Mouse (Mus musculus): ENCODE results near the gene Lnx2. TPM values are rescaled to one million over a fixed set of nuclear protein-coding genes. Genes with fewer than 3 reads are reported as not detected.

The Lnx2 gene
- polyA plus RNA-seq, 1 experiment from 2014 or later = 13.0 TPM

DNA sequence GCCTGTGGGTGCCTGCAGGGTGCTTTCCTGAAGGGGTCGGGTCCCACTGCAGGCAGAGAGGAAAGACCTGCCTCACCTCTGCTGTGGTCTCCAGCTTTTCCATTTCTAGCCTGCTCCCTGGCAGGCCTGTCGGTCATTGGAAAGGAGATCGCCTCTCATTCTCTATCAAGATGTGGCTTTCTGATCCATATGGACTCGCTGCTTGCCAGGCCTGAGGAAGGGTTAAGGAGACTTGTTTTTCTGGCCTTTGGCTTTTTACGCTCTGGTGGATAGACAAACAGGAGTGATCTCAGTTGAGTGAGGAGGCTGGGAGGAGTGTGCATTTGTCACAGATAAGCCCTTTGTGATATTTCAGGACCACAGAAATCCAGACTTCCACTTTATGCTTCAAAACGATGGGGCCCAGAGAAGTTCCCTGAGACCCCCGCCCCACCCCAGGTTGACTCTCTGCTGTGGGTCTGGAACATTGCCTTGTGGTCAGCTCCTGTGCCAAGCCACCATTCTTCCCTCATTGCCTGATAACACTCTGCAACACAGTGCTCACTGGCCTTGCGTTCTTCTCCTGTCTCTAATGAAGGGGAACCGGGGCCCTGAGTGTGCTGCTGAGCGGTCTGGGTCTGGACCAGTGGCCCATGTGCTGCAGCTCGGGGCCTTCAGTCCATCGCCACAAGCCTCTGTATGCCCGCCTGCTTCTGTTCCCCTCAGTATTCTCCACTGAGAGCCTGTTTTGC lies 32.6 kb upstream of the Lnx2 start:
- no peaks in the 10 kb centered on the region for H3K27me3 ChIP-seq (ENCODE audit: control insufficient read depth, insufficient read depth, low read length)
- H3K9me3 ChIP-seq (ENCODE audit: control insufficient read depth, low read length) = 0 out of 2 replicates have a peak, but pooled peaks cover 3% of the 10 kb centered on the region
- H3K4me1 ChIP-seq (ENCODE audit: control insufficient read depth in 2 of 2, insufficient read depth in 2 of 2, low read length in 2 of 2) = no peaks in the 10 kb centered on the region
- H3K9ac ChIP-seq (ENCODE audit: low read length) = no peak overlapping the region
- no peak for ATAC-seq (ENCODE audit: insufficient number of reproducible peaks, insufficient read depth, low FRiP score, low read depth)
- H3K4me3 ChIP-seq (ENCODE audit: control insufficient read depth in 1 of 2, insufficient read depth in 1 of 2, low read depth in 1 of 2, low read length in 2 of 2) = no peak overlapping the region
- WGBS = 86% methylated on average over 13 of the region's 13 CpGs
- H3K4me2 ChIP-seq (ENCODE audit: low read length) = no peak overlapping the region
- no peak overlapping the region for H3K27ac ChIP-seq (replicated peaks in 1 of 2; ENCODE audit: control insufficient read depth in 1 of 2, insufficient read depth in 1 of 2, low read depth in 2 of 2, low read length in 2 of 2)
- H3K36me3 ChIP-seq (ENCODE audit: control insufficient read depth, insufficient read depth, low read length) = peaks cover 50% of the 10 kb centered on the region

- no peak for ATAC-seq (ENCODE audit: insufficient number of reproducible peaks, insufficient read depth, low FRiP score, low read depth)
- H3K9me3 ChIP-seq (ENCODE audit: control insufficient read depth, low read length) = no peaks in the 10 kb centered on the region
- H3K4me2 ChIP-seq (ENCODE audit: low read length) = no peak overlapping the region
- no peaks in the 10 kb centered on the region for H3K27me3 ChIP-seq (ENCODE audit: control insufficient read depth, insufficient read depth, low read length)
- no peak overlapping the region for H3K9ac ChIP-seq (ENCODE audit: low read length)
- WGBS = 86% methylated on average over 3 of the region's 3 CpGs
- H3K27ac ChIP-seq (replicated peaks in 1 of 2; ENCODE audit: control insufficient read depth in 1 of 2, insufficient read depth in 1 of 2, low read depth in 2 of 2, low read length in 2 of 2) = no peak overlapping the region
- H3K36me3 ChIP-seq (ENCODE audit: control insufficient read depth, insufficient read depth, low read length) = peaks cover 50% of the 10 kb centered on the region
- no peaks in the 10 kb centered on the region for H3K4me1 ChIP-seq (ENCODE audit: control insufficient read depth in 2 of 2, insufficient read depth in 2 of 2, low read length in 2 of 2)
- no peak overlapping the region for H3K4me3 ChIP-seq (ENCODE audit: control insufficient read depth in 1 of 2, insufficient read depth in 1 of 2, low read depth in 1 of 2, low read length in 2 of 2)
These were observed 30.9 kb upstream of the Lnx2 start for GRCm38 (mm10) chr5:147107276-147107675.

- H3K9me3 ChIP-seq (ENCODE audit: control insufficient read depth, low read length) = no peaks in the 10 kb centered on the region
- no peak overlapping the region for H3K9ac ChIP-seq (ENCODE audit: low read length)
- no peak overlapping the region for H3K4me2 ChIP-seq (ENCODE audit: low read length)
- no peaks in the 10 kb centered on the region for H3K27me3 ChIP-seq (ENCODE audit: control insufficient read depth, insufficient read depth, low read length)
- no peak overlapping the region for H3K4me3 ChIP-seq (ENCODE audit: control insufficient read depth in 1 of 2, insufficient read depth in 1 of 2, low read depth in 1 of 2, low read length in 2 of 2)
- WGBS = 91% methylated on average over 6 of the region's 6 CpGs
- no peak overlapping the region for H3K27ac ChIP-seq (replicated peaks in 1 of 2; ENCODE audit: control insufficient read depth in 1 of 2, insufficient read depth in 1 of 2, low read depth in 2 of 2, low read length in 2 of 2)
- ATAC-seq (ENCODE audit: insufficient number of reproducible peaks, insufficient read depth, low FRiP score, low read depth) = no peak
- H3K36me3 ChIP-seq (ENCODE audit: control insufficient read depth, insufficient read depth, low read length) = peaks cover 49% of the 10 kb centered on the region
- no peaks in the 10 kb centered on the region for H3K4me1 ChIP-seq (ENCODE audit: control insufficient read depth in 2 of 2, insufficient read depth in 2 of 2, low read length in 2 of 2)
These were observed 25.9 kb upstream of the Lnx2 start for GRCm38 (mm10) chr5:147102295-147102694.

- Histone ChIP-seq H3K36me3 (ENCODE audit: control insufficient read depth, insufficient read depth, low read length) (peaks cover 40% of the 10 kb centered on the region), H3K27ac (replicated peaks in 1 of 2; ENCODE audit: control insufficient read depth in 1 of 2, insufficient read depth in 1 of 2, low read depth in 2 of 2, low read length in 2 of 2) (no peak overlapping the region), H3K9me3 (ENCODE audit: control insufficient read depth, low read length) (no peaks in the 10 kb centered on the region), H3K4me3 (ENCODE audit: control insufficient read depth in 1 of 2, insufficient read depth in 1 of 2, low read depth in 1 of 2, low read length in 2 of 2) (no peak overlapping the region), H3K4me2 (ENCODE audit: low read length) (no peak overlapping the region), H3K9ac (ENCODE audit: low read length) (no peak overlapping the region), H3K27me3 (ENCODE audit: control insufficient read depth, insufficient read depth, low read length) (no peaks in the 10 kb centered on the region), H3K4me1 (ENCODE audit: control insufficient read depth in 2 of 2, insufficient read depth in 2 of 2, low read length in 2 of 2) (no peaks in the 10 kb centered on the region)
- WGBS = 98% methylated on average over 2 of the region's 2 CpGs
- no peak for ATAC-seq (ENCODE audit: insufficient number of reproducible peaks, insufficient read depth, low FRiP score, low read depth)
These were observed 23.8 kb upstream of the Lnx2 start for GRCm38 (mm10) chr5:147100180-147100579.

DNA sequence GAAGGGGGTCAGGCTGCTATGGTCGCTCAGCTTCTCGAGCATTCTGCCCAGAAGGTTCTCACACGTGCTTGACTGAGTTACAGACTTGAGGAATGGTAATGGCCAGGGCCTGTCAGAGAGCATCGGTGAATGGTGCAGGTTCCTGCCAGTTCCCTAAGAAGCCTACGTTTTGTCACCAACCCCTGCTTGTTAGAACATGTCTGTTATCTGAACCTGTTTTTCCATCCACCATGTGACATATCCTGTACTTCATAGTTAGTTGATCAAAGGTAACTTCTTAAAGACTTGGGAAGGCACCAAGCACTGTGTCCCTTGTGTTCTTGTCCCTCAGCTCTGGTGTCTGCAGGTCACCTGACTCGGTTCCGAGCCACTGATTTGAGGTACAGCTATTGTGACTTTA lies 22.3 kb upstream of the Lnx2 start:
- WGBS = 80% methylated on average over 7 of the region's 7 CpGs
- no peaks in the 10 kb centered on the region for H3K4me1 ChIP-seq (ENCODE audit: control insufficient read depth in 2 of 2, insufficient read depth in 2 of 2, low read length in 2 of 2)
- no peak overlapping the region for H3K4me3 ChIP-seq (ENCODE audit: control insufficient read depth in 1 of 2, insufficient read depth in 1 of 2, low read depth in 1 of 2, low read length in 2 of 2)
- H3K27ac ChIP-seq (replicated peaks in 1 of 2; ENCODE audit: control insufficient read depth in 1 of 2, insufficient read depth in 1 of 2, low read depth in 2 of 2, low read length in 2 of 2) = no peak overlapping the region
- H3K9ac ChIP-seq (ENCODE audit: low read length) = no peak overlapping the region
- H3K27me3 ChIP-seq (ENCODE audit: control insufficient read depth, insufficient read depth, low read length) = no peaks in the 10 kb centered on the region
- H3K36me3 ChIP-seq (ENCODE audit: control insufficient read depth, insufficient read depth, low read length) = peaks cover 34% of the 10 kb centered on the region
- ATAC-seq (ENCODE audit: insufficient number of reproducible peaks, insufficient read depth, low FRiP score, low read depth) = no peak
- H3K9me3 ChIP-seq (ENCODE audit: control insufficient read depth, low read length) = no peaks in the 10 kb centered on the region
- no peak overlapping the region for H3K4me2 ChIP-seq (ENCODE audit: low read length)

DNA sequence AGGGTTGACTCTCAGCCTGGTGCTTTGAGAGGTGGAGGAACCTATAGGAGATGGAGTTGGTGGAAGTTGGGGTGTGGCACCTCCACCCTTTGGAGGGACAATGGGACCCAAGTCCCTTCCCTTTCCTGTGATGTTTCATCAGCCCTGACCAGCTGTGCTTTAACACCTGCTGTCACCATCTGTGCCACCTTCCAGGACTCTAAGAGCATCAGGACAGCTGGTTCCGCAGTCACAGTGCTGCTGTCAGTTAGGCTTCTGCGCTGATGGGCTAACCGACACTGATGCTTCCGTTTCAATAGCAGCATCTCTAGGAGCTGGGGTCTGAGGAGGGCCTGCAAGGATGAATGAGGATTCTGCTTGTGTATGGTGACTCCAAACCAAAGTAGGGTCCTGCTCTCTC lies 20.2 kb upstream of the Lnx2 start:
- H3K27me3 ChIP-seq (ENCODE audit: control insufficient read depth, insufficient read depth, low read length) = no peaks in the 10 kb centered on the region
- H3K4me1 ChIP-seq (ENCODE audit: control insufficient read depth in 2 of 2, insufficient read depth in 2 of 2, low read length in 2 of 2) = no peaks in the 10 kb centered on the region
- no peak for ATAC-seq (ENCODE audit: insufficient number of reproducible peaks, insufficient read depth, low FRiP score, low read depth)
- WGBS = 95% methylated on average over 4 of the region's 4 CpGs
- H3K9me3 ChIP-seq (ENCODE audit: control insufficient read depth, low read length) = no peaks in the 10 kb centered on the region
- H3K4me2 ChIP-seq (ENCODE audit: low read length) = no peak overlapping the region
- peaks cover 22% of the 10 kb centered on the region for H3K36me3 ChIP-seq (ENCODE audit: control insufficient read depth, insufficient read depth, low read length)
- H3K9ac ChIP-seq (ENCODE audit: low read length) = no peak overlapping the region
- no peak overlapping the region for H3K27ac ChIP-seq (replicated peaks in 1 of 2; ENCODE audit: control insufficient read depth in 1 of 2, insufficient read depth in 1 of 2, low read depth in 2 of 2, low read length in 2 of 2)
- no peak overlapping the region for H3K4me3 ChIP-seq (ENCODE audit: control insufficient read depth in 1 of 2, insufficient read depth in 1 of 2, low read depth in 1 of 2, low read length in 2 of 2)

DNA sequence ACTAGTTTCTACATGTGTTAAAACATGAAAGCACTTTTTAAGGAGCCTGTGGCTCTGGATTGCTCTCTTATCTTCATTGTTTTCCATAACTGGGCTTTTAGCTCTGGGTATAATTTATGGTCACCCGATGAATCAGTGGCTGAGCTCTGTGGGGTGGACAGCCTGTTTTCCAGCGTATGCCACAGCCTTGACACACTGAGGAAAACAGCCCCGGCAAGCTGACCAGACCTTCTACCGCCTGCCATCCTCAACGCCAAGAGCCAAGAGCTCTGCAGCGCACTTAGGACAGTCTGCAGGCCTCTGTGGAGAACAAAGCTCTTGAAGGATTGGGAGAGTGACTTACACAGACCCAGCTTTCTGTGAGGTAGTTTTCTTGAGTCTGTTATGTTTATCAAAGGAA lies 17.9 kb upstream of the Lnx2 start:
- H3K27ac ChIP-seq (replicated peaks in 1 of 2; ENCODE audit: control insufficient read depth in 1 of 2, insufficient read depth in 1 of 2, low read depth in 2 of 2, low read length in 2 of 2) = no peak overlapping the region
- ATAC-seq (ENCODE audit: insufficient number of reproducible peaks, insufficient read depth, low FRiP score, low read depth) = no peak
- H3K4me3 ChIP-seq (ENCODE audit: control insufficient read depth in 1 of 2, insufficient read depth in 1 of 2, low read depth in 1 of 2, low read length in 2 of 2) = no peak overlapping the region
- no peak overlapping the region for H3K4me2 ChIP-seq (ENCODE audit: low read length)
- H3K4me1 ChIP-seq (ENCODE audit: control insufficient read depth in 2 of 2, insufficient read depth in 2 of 2, low read length in 2 of 2) = peaks cover 0 to 5% of the 10 kb centered on the region in 2 experiments; a peak in 3 of 4 replicates
- H3K36me3 ChIP-seq (ENCODE audit: control insufficient read depth, insufficient read depth, low read length) = peaks cover 18% of the 10 kb centered on the region; the same call in 1 of the 2 replicates
- no peaks in the 10 kb centered on the region for H3K9me3 ChIP-seq (ENCODE audit: control insufficient read depth, low read length)
- 88% methylated on average over 6 of the region's 6 CpGs for WGBS
- no peak overlapping the region for H3K9ac ChIP-seq (ENCODE audit: low read length)
- no peaks in the 10 kb centered on the region for H3K27me3 ChIP-seq (ENCODE audit: control insufficient read depth, insufficient read depth, low read length)

DNA sequence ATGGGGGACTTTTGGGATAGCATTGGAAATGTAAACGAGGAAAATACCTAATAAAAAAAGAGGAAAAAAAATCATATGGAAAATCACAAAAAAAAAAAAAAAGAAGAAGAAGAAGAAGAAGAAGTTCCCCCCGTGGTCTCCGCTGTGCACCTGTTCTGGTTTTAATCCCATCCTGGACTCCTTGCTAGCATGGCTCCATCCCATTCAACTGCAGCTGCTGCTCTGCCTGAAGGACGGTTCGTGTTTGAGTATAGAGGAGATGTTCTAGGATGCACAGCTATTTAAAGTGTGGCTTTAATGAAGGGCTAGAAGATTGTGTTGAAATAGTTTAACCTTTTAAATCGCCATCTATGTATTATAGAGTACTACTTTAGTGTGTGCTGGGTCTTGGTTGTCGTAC lies 16.1 kb upstream of the Lnx2 start:
- no peaks in the 10 kb centered on the region for H3K9me3 ChIP-seq (ENCODE audit: control insufficient read depth, low read length)
- H3K27me3 ChIP-seq (ENCODE audit: control insufficient read depth, insufficient read depth, low read length) = no peaks in the 10 kb centered on the region
- peaks cover 17% of the 10 kb centered on the region for H3K36me3 ChIP-seq (ENCODE audit: control insufficient read depth, insufficient read depth, low read length)
- no peak for ATAC-seq (ENCODE audit: insufficient number of reproducible peaks, insufficient read depth, low FRiP score, low read depth)
- no peak overlapping the region for H3K27ac ChIP-seq (replicated peaks in 1 of 2; ENCODE audit: control insufficient read depth in 1 of 2, insufficient read depth in 1 of 2, low read depth in 2 of 2, low read length in 2 of 2)
- H3K4me1 ChIP-seq (ENCODE audit: control insufficient read depth in 2 of 2, insufficient read depth in 2 of 2, low read length in 2 of 2) = peaks cover 3 to 9% of the 10 kb centered on the region in 2 experiments
- H3K4me3 ChIP-seq (ENCODE audit: control insufficient read depth in 1 of 2, insufficient read depth in 1 of 2, low read depth in 1 of 2, low read length in 2 of 2) = no peak overlapping the region
- WGBS = 93% methylated on average over 7 of the region's 7 CpGs
- no peak overlapping the region for H3K4me2 ChIP-seq (ENCODE audit: low read length)
- H3K9ac ChIP-seq (ENCODE audit: low read length) = no peak overlapping the region

Measured in heart, embryonic 14.5 days (tissue).